Mouse (Mus musculus) ES-Bruce4 (cell line): Measurements from ENCODE around the gene Ctxn1. TPM values are rescaled to one million over a fixed set of nuclear protein-coding genes. Genes with fewer than 3 reads are reported as not detected.

Source experiments
- H3K27ac ChIP-seq: 2 replicates; pipeline ENCODE4 v1.5.1; 2012; ENCODE audit warnings: low read length, inconsistent platforms; ENCODE audit not compliant: insufficient read depth
- H3K27me3 ChIP-seq: 2 replicates; pipeline ENCODE4 v1.6.1; 2012; ENCODE audit warnings: mild to moderate bottlenecking, low read length, inconsistent platforms; ENCODE audit not compliant: control insufficient read depth, poor library complexity, insufficient read depth, severe bottlenecking
- H3K36me3 ChIP-seq: 2 replicates; pipeline ENCODE4 v1.6.1; 2012; ENCODE audit warnings: inconsistent platforms, mild to moderate bottlenecking, low read length, moderate library complexity; ENCODE audit not compliant: control insufficient read depth, poor library complexity, insufficient read depth, severe bottlenecking
- H3K4me1 ChIP-seq: one replicate; pipeline ENCODE4 v1.8.1; 2011; ENCODE audit warnings: low read length; ENCODE audit not compliant: control insufficient read depth, insufficient read depth
- H3K4me3 ChIP-seq: 2 replicates; pipeline ENCODE4 v1.5.1; 2011; ENCODE audit warnings: low read depth, mild to moderate bottlenecking, low read length
- H3K9ac ChIP-seq: 2 replicates; pipeline ENCODE4 v1.6.1; 2012; ENCODE audit warnings: low read depth, mild to moderate bottlenecking, inconsistent platforms; ENCODE audit not compliant: poor library complexity, severe bottlenecking
- H3K9me3 ChIP-seq: replicated peaks from 2 replicates; pipeline ENCODE4 v1.6.1; 2012; ENCODE audit warnings: mild to moderate bottlenecking, low read length, inconsistent platforms; ENCODE audit not compliant: control insufficient read depth, poor library complexity, insufficient read depth, severe bottlenecking
- CTCF ChIP-seq: IDR thresholded peaks from one replicate; pipeline ENCODE4 v1.8.1; 2011; ENCODE audit warnings: low read depth, low read length
- EP300 ChIP-seq: IDR thresholded peaks from 2 replicates; pipeline ENCODE4 v1.6.1; 2011; ENCODE audit warnings: low read depth, low read length; ENCODE audit not compliant: insufficient read depth
- POLR2A ChIP-seq: IDR thresholded peaks from one replicate; pipeline ENCODE4 v1.8.1; 2011; ENCODE audit warnings: low read length; ENCODE audit not compliant: insufficient read depth
- polyA plus RNA-seq: library from polyadenylated mRNA; stranded (reverse); fragments of >200 nt; gene quantifications from 2 replicates; pipeline ENCODE4 v1.2.4, GENCODE M21; 2011; ENCODE audit warnings: low read depth; ENCODE audit not compliant: missing spikeins, insufficient read depth, insufficient read length

The Ctxn1 gene
- polyA plus RNA-seq, 1 experiment: 25.0 TPM

GRCm38 (mm10) chr8:4226739-4227347 is 32.2 kb downstream of the Ctxn1 start, which contains the start of gene Lrrc8e:
Gene Lrrc8e (plus strand): TSS chr8:4226827.
- H3K9ac ChIP-seq: 0 out of 2 replicates have a peak within 1 kb of the TSS, but pooled peaks have one; percentile 18
- peaks cover 3% of the 10 kb centered on the region for H3K27me3 ChIP-seq
- H3K9me3 ChIP-seq: no peaks in the 10 kb centered on the region
- H3K4me3 ChIP-seq: peak within 1 kb of the TSS; percentile 51
- no peak within 1 kb of the TSS for H3K27ac ChIP-seq
- no peaks in the 10 kb centered on the region for H3K4me1 ChIP-seq
- no peaks in the 10 kb centered on the region for H3K36me3 ChIP-seq
- TF ChIP-seq EP300 (no peak), POLR2A (no peak), CTCF (no peak)

GRCm38 (mm10) chr8:4226323-4226722 is 32.8 kb downstream of the Ctxn1 start:
- H3K4me3 ChIP-seq: peak overlapping the region; percentile 46; the same call in 1 of the 2 replicates
- H3K27ac ChIP-seq: no peak overlapping the region
- H3K27me3 ChIP-seq: peaks cover 3% of the 10 kb centered on the region
- no peak overlapping the region for H3K9ac ChIP-seq
- H3K4me1 ChIP-seq: no peaks in the 10 kb centered on the region
- no peaks in the 10 kb centered on the region for H3K9me3 ChIP-seq
- H3K36me3 ChIP-seq: no peaks in the 10 kb centered on the region
- TF ChIP-seq EP300 (no peak), CTCF (no peak), POLR2A (no peak)

GRCm38 (mm10) chr8:4222059-4222458 is 37.0 kb downstream of the Ctxn1 start:
- no peaks in the 10 kb centered on the region for H3K4me1 ChIP-seq
- H3K27ac ChIP-seq: no peak overlapping the region
- H3K9me3 ChIP-seq: no peaks in the 10 kb centered on the region
- no peaks in the 10 kb centered on the region for H3K36me3 ChIP-seq
- H3K4me3 ChIP-seq: no peak overlapping the region
- H3K27me3 ChIP-seq: peaks cover 3% of the 10 kb centered on the region
- H3K9ac ChIP-seq: no peak overlapping the region
- TF ChIP-seq EP300 (no peak), POLR2A (no peak)

- Histone ChIP-seq H3K27me3 (peaks cover 3% of the 10 kb centered on the region), H3K9me3 (no peaks in the 10 kb centered on the region), H3K4me1 (peaks cover 3% of the 10 kb centered on the region), H3K9ac (no peak overlapping the region), H3K4me3 (no peak overlapping the region), H3K36me3 (no peaks in the 10 kb centered on the region), H3K27ac (no peak overlapping the region)
- TF ChIP-seq CTCF (no peak), EP300 (no peak), POLR2A (no peak)
Measured at GRCm38 (mm10) chr8:4219617-4220016, 39.5 kb downstream of the Ctxn1 start.

- H3K4me3 ChIP-seq: peak within 1 kb of the TSS; percentile 66
- TF ChIP-seq CTCF (no peak), POLR2A (no peak), EP300 (no peak)
- no peaks in the 10 kb centered on the region for H3K9me3 ChIP-seq
- H3K27ac ChIP-seq: no peak within 1 kb of the TSS
- no peaks in the 10 kb centered on the region; the same call in 1 of the 2 replicates for H3K27me3 ChIP-seq
- H3K4me1 ChIP-seq: peaks cover 4% of the 10 kb centered on the region
- no peaks in the 10 kb centered on the region for H3K36me3 ChIP-seq
- peak within 1 kb of the TSS; percentile 65 for H3K9ac ChIP-seq
Measured at GRCm38 (mm10) chr8:4216791-4217621, 42.1 kb downstream of the Ctxn1 start, which contains the start of gene Prr36. Gene Prr36 (minus strand): TSS chr8:4217459.

GRCm38 (mm10) chr8:4216296-4216695 is 42.8 kb downstream of the Ctxn1 start:
- H3K36me3 ChIP-seq: no peaks in the 10 kb centered on the region
- H3K27ac ChIP-seq: no peak overlapping the region
- no peaks in the 10 kb centered on the region for H3K9me3 ChIP-seq
- peak overlapping the region; percentile 65 for H3K9ac ChIP-seq
- H3K4me3 ChIP-seq: peak overlapping the region; percentile 66
- H3K4me1 ChIP-seq: peaks cover 4% of the 10 kb centered on the region
- TF ChIP-seq CTCF (no peak), EP300 (no peak)
- H3K27me3 ChIP-seq: no peaks in the 10 kb centered on the region; the same call in 1 of the 2 replicates
